Mouse (Mus musculus): ENCODE data around the gene Rrp9.
"Not testable (repeated sequence)": the region's sequence is repeated elsewhere in the genome, so short reads cannot be mapped to it uniquely, and the experiment has no call there.

The Rrp9 gene

DNA sequence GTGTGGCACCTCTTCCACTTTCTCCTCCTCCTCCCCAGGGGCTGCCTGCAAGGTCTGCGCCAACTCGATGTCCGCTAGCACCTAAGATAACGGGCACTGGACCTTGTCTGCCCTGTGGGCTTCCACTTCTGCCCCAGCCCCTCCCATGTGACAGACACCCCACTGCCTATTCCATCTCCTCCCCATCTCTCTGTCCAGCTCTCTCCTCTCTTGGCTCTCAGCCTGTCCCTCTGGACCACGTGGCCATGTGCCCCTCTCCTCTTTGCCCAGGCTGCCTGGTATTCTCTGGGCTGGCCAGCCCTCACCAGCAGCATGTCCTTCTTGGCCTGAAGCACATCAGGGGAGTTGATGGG, 2.0 kb upstream of the Rrp9 start:
- no peak for DNase-seq (ENCODE audit: low read depth, low spot score)

DNA sequence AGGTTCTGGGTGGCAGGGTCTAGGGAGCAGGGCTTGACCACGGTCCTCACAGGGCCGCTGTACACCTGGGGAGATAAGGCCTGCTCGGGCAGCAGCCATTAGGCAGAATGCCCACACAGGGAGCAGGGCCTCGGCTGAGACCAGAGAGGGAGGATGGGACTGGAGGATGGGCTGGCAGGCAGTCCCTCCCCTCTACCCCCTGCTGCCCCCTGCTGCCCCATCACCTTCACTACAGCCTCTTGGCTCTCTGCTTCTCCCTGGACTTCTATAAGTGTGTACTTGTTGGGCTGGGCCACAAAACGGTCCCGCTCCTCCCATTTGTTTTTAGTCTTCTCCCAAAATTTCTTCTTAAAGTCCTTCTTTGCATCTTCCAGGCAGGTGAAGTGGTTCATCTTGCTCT, 1.3 kb upstream of the Rrp9 start:
- no peak for DNase-seq (ENCODE audit: low read depth, low spot score)

- no peak for DNase-seq (ENCODE audit: low read depth, low spot score)
Measured at GRCm38 (mm10) chr9:106475046-106475445, 717 bp upstream of the Rrp9 start.

GRCm38 (mm10) chr9:106476002-106476923, 500 bp downstream of the Rrp9 start:
- no peak for DNase-seq (ENCODE audit: low read depth, low spot score)

- peak; percentile 98 for DNase-seq (ENCODE audit: low read depth, low spot score)
Measured at GRCm38 (mm10) chr9:106476924-106477484, 1.2 kb downstream of the Rrp9 start, which contains the start of gene Parp3. Parp3 (minus strand) TSS chr9:106476949.

- DNase-seq (ENCODE audit: low read depth, low spot score): no peak
Measured at GRCm38 (mm10) chr9:106477649-106478048, 1.9 kb downstream of the Rrp9 start.

DNA sequence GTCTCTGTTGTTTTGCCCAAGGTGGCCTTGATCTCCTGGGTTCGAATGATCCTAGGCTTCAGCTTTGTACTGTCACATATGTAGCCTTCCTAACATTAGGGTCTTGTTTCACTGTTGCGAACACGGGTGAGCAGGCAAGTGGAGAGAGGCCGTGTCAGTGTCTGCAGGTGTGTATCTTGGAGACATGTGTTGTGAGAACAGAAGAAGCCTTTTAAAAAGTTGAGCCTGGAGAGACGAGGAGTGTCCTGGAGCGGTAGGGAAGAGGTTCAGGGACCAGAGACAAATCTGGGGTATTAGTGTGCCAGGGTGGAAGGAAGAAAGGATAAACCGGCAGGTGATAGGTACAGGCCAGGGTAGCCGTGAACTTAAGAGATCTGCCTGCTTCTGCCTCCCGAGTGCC, 2.3 kb downstream of the Rrp9 start:
- no peak for DNase-seq (ENCODE audit: low read depth, low spot score)

- DNase-seq (ENCODE audit: low read depth, low spot score): no peak
Measured at GRCm38 (mm10) chr9:106480541-106480940, 4.8 kb downstream of the Rrp9 start.

DNA sequence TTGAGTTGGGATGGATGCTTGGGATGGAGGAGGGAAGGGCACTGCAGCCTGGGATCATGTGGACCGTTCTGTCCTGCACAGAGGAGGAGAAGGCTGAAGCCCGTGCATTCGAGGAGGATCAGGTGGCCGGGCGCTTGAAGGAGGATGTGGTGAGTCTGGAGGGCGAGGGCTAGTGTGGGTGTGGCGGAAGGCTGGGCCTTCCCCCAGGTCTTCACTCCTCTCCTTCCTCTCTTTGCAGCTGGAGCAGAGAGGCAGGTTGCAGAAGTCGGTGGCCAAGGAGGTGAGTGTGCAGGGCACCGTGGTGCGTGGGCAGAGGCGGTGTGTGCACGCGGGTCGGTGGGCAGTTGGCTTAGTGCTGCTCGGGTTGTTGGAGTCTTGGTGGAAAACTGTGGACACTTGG, 5.3 kb downstream of the Rrp9 start:
- DNase-seq (ENCODE audit: low read depth, low spot score): no peak

GRCm38 (mm10) chr9:106481676-106482075, 5.9 kb downstream of the Rrp9 start:
- no peak for DNase-seq (ENCODE audit: low read depth, low spot score)

DNA sequence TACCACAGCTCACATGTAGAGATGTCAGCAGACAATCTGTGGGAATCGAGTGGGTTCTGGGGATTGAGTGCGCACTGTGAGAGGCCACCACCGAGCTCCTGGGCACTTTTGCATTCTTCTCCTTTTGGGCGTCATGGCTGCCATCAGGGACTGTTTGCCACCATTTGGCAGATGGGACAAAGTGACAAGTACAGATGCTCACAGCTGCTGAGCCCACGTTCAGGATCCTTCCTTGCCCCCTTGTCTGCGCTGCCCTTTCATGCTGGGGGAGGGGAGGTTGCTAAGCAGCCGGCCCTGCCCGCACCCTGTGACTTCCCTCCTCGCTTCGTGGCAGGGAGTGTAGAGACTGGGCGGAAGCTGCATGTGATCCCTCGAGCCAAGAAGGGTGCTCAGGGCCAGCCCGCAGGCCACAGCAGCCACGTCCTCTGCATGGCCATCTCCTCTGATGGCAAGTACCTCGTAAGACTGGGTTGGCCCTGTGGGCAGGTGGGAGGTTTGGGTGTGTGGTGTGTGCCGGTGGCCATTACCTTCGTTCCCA, 6.9 kb downstream of the Rrp9 start:
- DNase-seq (ENCODE audit: low read depth, low spot score): no peak

DNA sequence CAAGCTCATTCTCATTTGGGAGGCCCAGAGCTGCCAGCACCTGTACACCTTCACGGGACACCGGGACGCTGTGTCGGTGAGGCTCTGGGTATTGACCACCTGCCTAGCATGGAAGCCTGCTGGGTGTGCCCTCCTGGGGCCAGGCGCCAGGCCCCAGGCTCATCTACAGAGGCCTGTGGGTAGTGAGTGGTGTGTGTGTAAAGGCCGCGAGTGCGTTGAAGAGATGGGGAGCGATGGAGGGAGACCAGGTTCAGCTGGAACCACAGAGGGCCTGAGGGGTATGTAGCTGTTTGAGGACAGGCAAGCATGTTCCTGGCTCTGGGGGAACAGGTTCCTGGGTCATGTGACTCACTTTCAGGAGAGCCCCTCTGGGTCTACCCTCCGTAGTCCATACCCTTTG, 7.4 kb downstream of the Rrp9 start:
- DNase-seq (ENCODE audit: low read depth, low spot score): no peak

DNA sequence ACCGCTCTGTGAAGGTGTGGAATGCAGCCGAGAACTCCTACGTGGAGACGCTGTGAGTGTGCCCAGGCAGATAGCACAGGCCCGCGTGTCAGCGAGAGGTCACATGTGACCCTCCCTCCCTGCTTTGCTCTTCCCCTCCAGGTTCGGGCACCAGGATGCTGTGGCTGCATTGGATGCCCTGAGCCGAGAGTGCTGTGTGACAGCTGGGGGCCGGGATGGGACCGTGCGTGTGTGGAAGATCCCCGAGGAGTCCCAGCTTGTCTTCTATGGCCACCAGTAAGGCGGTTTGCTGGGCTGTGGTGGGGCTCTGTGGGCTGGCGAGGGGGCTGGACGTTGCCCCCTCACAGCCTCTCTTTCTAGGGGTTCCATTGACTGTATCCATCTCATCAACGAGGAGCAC, 7.8 kb downstream of the Rrp9 start:
- DNase-seq (ENCODE audit: low read depth, low spot score): no peak

GRCm38 (mm10) chr9:106485076-106485475, 9.3 kb downstream of the Rrp9 start:
- DNase-seq (ENCODE audit: low read depth, low spot score): no peak

DNA sequence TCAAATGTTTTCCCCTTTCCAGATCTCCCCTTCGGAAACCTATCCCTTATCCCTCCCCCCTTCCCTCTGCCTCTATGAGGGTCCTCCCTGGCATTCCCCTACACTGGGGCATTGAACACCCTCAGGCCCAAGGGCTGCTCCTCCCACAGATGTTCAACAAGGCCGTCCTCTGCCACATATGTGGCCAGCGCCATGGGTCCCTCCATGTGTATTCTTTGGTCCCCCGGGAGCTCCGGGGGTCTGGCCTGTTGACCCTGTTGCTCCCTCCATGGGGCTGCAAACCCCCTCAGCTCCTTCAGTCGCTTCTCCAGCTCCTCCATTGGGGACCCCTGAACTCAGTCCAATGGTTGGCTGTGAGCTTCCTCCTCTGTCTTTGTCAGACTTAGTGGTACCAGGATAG, 11.8 kb downstream of the Rrp9 start:
- DNase-seq (ENCODE audit: low read depth, low spot score): not testable (repeated sequence)

GRCm38 (mm10) chr9:106499667-106500066, 23.9 kb downstream of the Rrp9 start, which contains the start of gene Iqcf1:
Iqcf1 (plus strand) TSS chr9:106499967.
- no peak for DNase-seq (ENCODE audit: low read depth, low spot score)

DNA sequence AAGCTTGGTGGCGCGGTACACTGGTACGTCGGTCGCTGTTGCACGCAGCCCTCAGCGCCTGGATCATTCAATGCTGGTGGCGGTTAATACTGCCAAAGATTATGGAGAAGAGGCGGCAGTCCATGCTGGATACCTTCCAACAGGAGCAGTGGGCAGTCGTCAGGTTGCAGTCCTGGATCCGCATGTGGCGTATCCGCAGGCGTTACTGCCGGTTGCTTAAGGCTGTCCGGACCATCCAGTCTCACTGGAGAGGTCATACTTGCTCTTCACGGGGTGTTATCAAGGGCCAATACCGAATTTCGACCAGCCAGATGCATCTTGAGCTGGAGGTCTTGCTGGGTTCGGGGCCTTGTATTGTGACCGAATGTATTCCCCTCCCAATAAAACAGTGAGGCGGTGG, 26.1 kb downstream of the Rrp9 start:
- DNase-seq (ENCODE audit: low read depth, low spot score): no peak

DNA sequence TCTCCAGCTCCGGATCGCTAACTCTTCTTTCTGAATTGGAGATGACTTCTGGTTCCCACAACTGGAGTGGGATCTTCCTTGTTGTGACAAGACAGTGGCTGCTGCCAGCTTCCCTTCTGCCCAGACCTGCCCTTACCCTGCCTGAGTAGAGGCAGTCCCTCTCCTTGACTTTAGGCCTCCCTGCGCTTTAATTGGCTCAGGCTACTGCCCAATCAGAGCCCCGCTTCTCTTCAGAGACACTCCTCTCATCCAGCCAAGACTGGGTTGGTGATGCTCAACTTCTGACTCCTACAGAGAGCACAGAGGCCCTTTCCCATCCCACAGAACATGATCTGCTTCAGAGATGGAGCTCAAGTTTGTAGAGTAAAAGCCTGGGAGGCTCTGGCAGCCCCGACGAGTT, 28.5 kb downstream of the Rrp9 start:
- no peak for DNase-seq (ENCODE audit: low read depth, low spot score)

DNA sequence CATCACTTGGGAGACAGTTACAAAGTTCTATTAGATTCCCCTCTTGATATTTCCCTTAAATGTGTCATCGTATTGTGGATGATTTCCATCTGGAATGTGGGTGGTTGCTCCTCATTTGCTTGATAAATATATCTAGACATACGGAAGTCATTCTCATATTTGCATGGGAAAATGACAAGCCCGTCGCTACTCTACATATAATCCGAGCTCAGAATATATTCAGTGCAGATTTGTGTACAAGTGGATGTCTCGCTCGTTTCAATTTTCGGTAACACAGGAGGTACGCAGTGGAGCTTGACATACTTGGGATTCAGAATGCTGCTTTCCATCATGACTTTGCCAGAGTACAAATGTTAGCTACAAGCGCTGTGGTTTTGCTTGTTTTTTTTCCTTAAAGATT, 33.6 kb downstream of the Rrp9 start:
- no peak for DNase-seq (ENCODE audit: low read depth, low spot score)

- DNase-seq (ENCODE audit: low read depth, low spot score): no peak
Measured at GRCm38 (mm10) chr9:106512729-106513450, 37.1 kb downstream of the Rrp9 start.

GRCm38 (mm10) chr9:106513566-106513965, 37.8 kb downstream of the Rrp9 start:
- DNase-seq (ENCODE audit: low read depth, low spot score): no peak

DNA sequence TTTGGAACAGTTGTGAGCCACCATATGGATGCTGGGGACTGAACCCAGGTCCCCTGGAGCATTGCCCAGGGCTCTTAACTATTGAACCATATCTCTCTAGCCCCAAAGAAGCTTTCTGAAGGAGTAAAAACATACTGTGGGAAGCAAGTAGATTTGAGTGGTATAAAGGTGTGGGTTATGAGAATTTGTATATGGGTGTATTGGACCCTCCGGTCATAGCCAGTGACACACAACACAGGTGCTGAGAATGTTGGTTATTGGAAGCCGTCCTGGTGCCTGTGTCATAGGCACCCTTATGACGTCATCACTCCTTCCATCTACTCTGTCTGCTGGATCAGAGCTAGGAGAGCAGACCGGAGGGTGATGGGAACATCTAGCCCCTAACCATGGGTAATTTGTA, 38.5 kb downstream of the Rrp9 start, which contains the start of gene Iqcf5:
Gene Iqcf5, plus strand, starts transcription at position 301 of the 400 bp plus-strand sequence.
- no peak for DNase-seq (ENCODE audit: low read depth, low spot score)
